Mouse (Mus musculus) left cerebral cortex, adult 8-10 months (tissue): Measurements from ENCODE around the gene Kctd13. TPM values are rescaled to one million over a fixed set of nuclear protein-coding genes. Genes with fewer than 3 reads are reported as not detected.
"Not testable (repeated sequence)": the region's sequence is repeated elsewhere in the genome, so short reads cannot be mapped to it uniquely, and the experiment has no call there.

Experiments
- DNase-seq, 2 experiments: peaks; one replicate each; pipeline ENCODE4 v3.0.0; 2022; ENCODE audit warnings: low spot score in 2 of 2
- total RNA-seq, 4 experiments: library from RNA; stranded (reverse); gene quantifications; 2 replicates each; pipeline ENCODE4 v1.2.4; 2022

Kctd13 gene
- 100 to 1,000 TPM; 153 to 158 (median 156) TPM for total RNA-seq

DNA sequence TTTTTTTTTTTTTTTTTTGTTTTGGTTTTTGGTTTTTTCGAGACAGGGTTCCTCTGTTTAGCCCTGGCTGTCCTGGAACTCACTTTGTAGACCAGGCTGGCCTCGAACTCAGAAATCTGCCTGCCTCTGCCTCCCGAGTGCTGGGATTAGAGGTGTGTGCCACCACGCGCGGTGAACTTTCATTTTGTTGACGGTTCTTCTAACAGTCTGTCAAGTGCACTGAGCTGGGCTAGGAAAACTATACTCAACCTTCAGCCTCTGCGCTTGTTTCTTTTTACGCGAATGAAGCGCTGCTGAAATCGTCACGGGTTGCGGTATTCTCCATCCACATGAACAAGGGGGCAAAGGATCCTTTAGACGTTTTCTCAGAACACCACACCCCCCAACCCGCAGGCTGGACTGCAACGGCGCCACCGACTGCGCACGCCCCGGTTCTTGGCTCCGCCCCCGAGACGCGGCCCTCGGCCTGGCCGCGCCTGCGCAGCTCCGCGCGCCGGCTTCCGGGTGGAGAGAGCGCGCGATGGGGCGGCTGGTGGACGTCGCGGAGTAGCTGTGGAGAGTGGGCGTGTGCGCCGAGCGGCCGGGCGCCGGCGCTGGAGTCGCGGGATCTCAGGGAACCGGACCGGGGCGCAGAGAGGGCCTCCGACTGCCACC, at the start of gene Kctd13:
TSS of gene Kctd13 (plus strand) at position 496 of the 654 bp plus-strand sequence.
- peak; percentile 75 to 86 for DNase-seq

DNA sequence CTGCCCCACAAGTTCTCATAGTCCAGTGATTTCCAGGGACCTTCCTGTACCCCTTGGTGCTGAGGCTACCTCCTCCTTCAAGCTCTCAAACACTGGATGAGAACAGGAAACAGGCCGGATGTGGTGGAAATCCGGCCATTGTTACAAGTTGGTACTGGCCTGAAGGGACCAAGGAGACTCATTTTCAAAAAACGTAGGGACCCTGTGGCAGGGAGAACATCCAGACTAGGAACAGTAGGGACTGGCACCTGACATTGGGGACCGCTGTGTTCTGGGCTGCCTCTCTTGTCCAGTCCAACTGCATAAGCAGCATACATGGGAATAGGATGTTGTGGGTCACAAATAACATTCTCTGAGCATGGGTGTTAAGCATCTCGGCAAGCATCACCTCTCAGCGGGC, 47.6 kb upstream of the Kctd13 start:
- no peak for DNase-seq

DNA sequence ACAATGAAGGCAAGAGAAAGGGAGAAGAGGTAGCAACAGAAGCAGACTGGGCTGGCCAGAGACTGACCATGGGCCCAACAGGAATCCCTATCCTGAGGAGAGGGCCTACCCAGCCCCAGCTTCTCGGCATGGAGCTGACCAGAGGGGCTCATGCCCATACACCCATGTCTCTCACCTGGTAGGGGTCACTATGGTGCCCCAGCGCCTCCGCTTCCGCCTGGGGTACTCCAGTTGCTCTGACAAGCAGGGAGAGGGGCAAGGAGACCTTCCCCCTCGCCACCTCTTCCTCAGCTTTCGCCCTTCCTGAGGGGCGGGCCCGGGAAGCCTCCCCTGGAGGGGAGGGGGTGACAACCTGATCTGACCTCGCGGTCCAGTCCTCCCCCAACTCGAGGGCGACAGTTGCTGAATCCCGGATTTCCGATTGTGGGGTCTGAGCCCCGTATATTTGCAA, 44.9 kb upstream of the Kctd13 start:
- no peak for DNase-seq

DNA sequence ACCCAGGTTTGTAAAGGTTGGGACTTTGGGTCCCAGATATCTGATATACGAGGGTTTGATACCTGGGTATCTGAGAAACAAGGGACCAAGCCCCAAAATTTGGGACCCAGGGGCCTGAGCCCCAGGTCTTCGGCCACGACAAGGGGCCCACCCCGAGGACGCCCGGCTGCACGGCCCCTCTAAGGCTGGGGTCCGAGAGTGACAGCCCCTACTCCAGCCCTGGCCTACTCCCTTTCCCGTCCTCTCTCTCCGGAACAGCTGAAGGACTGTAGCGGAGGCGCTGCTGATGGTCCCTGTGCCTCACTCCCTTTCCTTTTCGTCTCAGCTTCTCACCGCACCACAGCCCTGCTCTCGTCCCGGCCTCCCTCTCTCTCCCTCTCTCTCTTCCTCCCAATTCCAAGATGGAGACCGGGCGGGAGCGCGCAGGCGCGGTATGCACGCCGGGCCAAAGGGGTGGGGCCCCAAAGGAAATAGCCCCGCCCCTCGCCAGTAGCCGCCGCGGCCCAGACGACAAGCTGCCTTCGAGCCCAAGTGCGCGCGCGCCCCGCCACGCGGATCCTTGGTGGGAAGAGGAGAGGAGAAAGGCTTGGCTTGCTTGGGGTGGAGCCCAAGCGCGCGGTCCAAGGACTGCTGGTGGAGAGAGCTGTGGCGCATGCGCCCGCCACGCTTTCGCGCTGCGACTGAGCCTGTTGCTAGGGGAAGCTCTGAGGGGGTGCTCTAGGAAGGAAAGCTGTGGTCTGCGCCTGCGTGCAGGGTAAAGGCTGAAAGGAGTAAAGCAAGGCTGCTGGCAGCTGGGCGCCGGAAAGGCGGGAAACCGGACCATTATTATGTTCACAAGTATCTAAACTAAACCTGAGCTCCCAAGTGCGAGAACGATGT, 44.2 kb upstream of the Kctd13 start, which contains the start of gene Taok2:
TSS of gene Taok2 (minus strand) at position 418 of the 879 bp plus-strand sequence.
- DNase-seq: peak; percentile 94 to 99

DNA sequence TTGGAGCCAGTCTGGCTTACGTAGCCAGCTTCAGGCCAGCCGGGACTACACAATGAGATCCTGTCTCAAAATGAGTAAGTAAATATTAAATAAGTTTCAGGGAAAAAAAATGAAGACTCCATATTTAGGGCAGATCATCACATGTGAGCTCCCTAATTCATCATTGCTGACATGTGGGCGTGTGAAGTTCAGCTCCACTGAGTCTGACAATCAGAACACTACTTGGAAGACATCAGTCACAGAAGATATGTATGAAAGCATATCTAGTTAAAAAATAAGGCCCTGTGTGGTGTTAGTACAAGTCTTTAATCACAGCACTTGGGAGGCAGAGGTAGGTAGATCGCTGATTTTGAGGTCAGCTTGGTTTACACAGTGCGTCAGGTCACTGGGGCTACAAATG, 41.4 kb upstream of the Kctd13 start:
- DNase-seq: no peak

DNA sequence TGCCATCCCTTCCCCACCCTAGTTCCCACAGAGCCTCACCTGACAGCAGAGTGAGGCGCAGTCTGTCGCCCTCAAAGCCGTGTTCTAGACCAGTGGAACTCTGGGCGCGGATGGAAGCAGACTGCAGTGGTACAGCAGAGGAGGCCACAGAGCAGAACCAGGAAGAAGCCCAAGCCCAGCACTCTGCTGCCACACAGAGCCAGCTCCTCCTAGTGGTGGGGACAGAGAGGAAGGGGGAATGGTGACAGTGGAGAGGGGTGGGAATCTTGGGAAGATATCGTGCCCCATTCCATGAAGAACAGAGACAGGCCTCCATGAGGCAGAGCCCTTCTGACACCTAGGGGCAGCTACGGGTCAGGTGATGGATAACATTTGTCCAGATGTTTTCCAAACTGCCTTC, 39.8 kb upstream of the Kctd13 start:
- DNase-seq: no peak

DNA sequence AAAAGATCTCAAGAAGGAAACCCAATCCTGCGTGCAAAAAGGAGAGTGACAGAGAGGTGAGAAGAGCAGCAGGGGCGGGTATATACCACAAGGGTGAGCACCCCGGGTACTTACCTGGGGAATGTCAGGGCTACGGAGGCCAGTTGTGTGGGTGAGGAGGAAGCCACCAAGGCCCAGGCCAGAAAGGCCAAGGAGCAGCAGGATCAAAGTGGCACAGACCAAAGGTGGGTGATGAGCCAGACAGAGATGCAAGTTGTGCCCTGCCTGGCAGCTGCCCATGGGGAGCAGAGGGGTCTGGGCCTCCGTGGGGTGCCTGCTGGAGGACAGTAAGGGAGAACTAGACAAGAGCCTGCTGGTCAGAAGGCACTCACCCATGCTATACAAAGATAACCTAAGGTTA, 31.8 kb upstream of the Kctd13 start:
- no peak for DNase-seq

DNA sequence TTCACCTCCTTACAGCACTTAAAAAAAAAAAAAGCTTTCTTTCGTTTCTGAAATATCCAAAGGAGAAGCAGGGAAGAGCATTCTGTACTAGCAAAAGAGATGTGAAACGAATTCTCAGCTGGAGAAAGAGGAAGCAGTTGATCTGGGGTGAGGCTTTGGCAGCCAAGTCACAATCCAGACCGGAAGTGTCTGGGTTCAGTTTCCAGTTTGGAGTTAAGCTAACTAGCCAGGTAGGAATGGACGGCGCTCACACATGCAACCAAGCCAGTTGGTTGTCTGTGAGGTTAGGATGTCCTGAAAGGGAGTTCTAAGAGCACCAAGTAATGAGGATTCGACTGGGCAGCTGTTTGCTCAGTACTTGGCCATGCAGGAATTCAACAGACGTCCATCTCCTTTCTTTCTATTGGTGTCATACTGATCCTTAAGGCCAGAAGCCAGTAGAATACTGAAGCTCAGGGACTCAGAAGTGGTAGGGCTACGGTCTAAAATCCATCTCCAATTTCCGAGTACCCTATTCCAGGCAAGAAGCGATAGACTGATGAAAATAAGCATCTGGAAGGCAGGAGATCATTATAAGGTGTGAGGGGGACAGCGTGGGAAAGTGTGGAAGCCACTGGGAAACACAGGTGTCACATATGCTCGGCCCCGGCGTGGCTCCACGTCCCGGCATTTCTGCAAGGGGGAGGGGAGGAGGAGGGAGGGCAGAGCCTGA, 31.1 kb upstream of the Kctd13 start:
- no peak for DNase-seq

DNA sequence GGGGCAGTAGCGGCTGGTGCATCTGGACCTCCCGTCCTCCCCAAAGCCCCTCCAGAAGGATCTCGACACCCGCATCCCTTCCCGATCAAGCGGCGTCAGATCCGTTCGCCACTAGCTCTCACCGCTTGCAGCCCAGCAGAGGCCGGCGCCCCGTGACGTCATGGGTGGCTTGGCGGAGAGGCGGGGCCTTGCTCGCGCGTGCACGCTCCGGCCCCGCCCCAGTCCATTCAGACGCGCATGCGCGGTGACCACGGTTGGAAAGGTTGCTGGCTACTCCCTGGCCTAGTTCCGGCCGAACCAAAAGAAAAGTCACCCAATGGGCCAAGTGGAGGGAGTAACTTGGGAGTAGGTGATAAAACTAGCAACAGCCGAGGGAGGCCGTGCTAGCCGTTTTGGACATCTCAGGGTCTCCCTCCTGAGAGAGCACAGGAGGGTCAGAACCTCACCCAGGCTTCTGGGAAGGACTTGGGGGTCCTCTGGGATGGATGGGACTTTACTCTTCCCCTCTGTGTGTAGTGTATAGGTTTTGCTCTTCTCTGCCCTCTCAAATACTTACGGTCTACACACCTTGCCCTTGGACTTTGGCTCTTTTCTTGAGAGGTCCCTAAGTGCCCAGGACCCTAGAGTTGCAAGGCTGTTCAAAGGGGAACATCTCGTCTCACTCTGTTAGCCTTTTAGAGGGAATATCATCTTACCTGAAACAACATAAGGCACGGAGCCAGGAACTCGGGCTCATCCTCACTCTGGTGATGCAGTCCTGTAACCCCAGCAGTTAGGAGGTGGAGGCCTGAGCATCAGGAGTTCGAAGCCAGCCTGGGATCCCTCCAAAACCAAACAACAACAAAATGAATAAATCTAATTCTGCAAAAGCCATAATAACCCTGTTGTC, 30.3 kb upstream of the Kctd13 start:
- DNase-seq: peak; percentile 89 to 91

DNA sequence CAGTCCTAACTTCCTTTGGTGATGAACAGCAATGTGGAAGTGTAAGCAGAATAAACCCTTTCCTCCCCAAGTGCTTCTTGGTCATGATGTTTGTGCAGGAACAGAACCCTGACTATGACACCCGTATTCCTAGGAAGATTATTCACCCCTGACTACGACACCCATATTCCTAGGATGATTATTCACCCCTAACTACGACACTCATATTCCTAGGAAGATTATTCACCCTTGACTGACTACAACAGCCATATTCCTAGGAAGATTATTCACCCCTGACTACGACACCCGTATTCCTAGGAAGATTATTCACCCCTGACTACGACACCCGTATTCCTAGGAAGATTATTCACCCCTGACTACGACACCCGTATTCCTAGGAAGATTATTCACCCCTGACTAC, 28.9 kb upstream of the Kctd13 start:
- DNase-seq: not testable (repeated sequence)

DNA sequence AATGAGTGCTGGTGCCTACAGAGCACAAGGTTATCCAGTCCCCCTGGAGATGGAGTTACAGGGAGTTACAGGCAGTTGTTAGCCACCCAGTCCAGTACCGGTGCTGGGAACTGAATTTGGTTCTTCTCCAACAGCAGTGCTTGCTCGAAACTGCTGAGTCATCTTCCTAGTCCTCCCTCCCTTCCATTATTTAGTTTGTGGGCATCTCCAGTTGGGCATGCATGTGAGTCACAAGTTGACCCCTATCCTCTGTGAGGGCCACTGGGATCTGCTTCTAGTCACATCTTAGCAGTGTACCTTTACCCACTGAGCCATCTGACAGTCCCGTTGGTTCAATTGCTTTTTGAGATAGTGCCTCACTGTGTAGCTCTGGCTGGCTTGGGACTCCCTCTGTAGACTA, 23.1 kb upstream of the Kctd13 start:
- DNase-seq: no peak

DNA sequence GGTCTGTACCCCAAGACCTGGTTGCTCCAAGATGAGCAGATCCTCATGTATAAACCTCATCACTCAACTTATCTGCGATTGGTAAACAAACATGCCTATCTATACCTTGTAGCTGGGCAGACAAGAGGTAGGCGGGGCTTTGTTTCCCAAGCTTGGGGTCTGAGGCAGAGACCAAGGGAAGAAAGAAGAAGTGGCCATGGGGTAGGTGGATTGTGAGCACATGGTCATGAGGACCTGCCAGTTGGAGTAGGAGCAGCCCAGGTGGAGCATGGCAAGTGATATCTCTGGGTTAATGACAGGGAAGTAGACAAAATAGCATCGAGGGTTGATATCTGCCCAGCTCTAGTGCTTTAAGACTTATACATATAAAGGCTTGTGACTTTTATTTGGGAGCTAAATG, 13.8 kb upstream of the Kctd13 start:
- DNase-seq: no peak

DNA sequence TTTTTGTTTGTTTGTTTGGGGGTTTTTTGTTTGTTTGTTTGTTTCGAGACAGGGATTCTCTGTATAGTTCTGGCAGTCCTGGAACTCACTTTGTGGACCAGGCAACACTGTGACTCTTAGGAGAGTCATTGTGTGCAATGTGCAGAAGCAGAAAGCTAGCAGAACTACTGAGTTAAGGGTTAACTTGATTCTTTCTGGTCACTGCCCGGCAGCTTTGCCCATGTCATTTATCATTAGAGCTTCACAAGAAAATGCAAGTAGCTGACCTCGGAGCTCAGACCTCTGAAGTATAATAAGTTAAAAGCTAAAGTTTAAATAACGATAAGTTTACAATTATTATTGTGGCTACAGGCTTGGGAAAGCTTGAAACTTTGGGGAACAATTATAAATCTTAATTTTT, 10.3 kb upstream of the Kctd13 start:
- not testable (repeated sequence) for DNase-seq

DNA sequence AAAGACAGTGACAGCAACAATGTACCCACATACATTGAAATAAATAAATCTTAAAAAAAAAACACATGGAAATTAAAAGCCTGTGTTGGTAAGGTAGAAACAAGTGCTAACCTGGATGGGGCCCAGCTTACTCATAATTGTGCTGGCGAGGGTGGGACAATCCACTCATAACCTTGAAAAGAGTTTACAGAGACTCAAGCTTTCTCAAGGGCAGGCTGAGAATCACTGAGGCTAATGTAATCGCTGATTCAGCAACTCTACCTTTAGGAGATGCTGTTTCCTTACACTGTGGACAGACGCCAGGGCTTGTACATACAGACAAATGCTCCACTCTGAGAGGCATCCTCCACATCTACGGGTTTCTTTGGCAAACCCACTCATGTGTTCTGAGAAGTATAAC, 8.7 kb upstream of the Kctd13 start:
- no peak for DNase-seq

DNA sequence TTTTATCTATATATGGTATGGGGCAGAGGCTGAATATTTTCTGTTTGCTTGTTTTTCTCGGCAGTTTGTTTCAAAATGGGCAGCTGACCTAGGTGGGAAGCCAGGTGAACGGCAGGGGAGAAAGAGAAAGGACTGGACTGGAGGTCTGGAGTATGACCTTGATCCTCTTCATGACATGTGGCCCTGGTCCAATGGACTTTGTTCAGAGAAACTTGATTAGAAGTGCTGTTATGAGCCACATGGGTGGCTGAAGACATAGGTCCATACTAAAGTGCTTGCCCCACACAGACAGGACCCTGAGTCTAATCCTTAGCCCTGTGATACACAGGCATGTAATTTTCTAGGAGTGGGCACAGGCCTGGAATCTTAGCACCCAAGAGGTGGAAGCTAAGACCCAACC, 7.1 kb upstream of the Kctd13 start:
- DNase-seq: no peak

DNA sequence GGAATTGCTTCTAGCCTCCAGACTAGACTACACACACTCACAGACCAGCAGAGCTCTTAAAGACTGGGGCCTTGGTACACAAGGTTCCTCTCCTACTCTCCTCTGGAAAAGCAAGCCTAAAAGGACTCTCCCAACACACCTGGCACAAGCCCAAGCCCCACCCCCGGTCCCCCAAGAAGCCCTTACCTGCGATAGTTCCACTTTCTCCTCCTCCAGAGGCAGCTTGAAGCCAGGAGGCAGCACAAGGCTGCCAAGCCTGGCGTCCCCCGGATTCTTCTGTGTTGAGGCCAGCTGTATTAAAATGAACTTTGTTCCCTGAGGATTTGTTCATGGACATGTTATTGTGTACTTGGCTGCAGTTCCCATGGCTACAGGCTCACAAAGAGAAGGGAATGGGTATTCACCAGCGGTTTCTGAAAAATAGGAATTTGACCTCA, 6.0 kb upstream of the Kctd13 start, which contains the start of gene Tmem219:
TSS of gene Tmem219 (minus strand) at position 294 of the 437 bp plus-strand sequence.
- peak in 1 of 2 experiments; percentile 37 for DNase-seq

DNA sequence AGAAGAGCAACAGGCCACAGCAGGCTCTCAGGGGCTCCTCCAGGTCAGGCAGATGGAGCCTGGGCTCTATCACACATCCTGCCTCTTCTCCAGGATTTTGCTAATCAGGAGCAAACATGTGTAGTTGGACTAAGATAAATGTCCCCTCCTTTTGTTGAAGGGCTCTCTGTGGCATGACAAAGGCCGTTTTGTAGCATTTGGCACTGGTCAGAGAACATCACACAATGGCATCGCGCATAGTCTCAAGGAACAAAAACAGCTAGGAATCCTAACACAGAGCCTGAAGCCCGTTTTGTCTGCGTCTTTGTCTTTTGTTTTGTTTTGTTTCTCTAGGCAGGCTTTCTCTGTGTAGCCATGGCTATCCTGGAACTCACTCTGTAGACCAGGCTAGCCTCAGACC, 4.7 kb upstream of the Kctd13 start:
- no peak for DNase-seq

DNA sequence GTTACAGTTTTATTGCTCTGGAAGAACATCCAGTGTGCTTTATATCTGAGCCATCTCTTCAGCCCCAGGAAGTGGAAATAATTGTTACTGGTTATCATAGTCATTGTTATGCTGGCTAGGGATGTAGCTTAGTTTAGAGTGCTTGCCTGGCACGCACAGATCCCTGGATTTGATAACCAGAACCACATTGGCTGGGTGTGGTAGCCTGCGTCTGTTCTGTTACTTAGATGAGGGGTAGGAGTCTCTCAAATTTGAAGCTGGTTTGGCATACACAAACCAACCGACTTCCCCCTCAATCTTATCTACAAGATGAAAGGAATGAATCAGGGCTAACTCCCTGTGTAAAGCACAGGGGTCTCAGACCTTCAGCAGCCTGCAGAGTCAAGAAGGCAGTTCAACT, 2.4 kb upstream of the Kctd13 start:
- no peak for DNase-seq

DNA sequence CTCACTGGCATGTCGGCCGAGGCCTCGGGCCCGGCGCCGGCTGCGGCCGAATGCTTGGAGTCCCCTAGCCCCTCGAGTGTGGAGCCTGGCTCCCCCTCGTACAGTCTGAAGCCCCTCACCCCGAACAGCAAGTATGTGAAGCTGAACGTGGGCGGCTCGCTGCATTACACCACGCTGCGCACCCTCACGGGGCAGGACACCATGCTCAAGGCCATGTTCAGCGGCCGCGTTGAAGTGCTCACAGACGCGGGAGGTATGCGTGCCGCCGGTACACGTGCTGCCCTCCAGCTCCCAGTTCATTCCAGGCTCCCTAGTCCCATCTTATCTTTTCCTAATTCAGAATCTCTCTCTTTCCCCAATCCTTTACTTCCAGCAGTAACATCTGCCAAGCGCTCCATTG, 367 bp downstream of the Kctd13 start:
- DNase-seq: no peak

DNA sequence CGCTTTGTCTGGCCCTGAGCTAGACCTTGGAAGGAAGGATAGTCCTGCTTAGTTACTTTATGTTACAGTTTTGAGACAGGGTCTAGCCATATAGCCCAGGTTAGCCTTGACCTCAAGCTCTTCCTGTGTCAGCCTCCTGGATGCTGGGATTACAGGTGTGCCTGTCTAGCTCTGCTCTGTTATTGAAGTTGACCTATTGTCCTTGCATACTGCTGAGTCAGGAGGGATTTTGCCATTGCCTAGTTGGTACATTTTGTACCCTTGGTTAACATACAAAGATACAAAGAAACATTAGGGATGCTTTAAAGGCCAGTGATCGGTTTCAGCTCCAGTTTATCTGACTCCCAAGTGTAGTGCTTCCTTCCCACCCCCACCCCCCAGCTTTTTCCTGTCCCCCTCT, 4.0 kb downstream of the Kctd13 start:
- DNase-seq: no peak

DNA sequence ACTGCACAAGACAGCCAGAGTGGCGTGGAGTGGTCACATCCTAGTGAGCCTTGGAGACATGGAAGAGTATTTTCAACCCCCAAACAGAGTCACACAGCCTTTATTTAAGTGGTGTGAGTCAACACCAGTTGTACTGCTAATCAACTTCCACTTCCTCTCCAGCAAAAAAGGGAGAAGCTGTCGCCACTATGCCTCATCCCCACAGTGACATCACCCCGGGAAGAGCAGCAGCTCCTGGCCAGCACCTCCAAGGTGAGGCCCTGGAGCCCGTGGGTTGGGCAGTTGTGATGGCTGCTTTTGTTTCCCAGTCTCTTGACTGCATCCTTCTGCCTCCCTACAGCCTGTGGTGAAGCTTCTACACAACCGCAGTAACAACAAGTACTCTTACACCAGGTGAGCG, 12.5 kb downstream of the Kctd13 start:
- DNase-seq: no peak
